Mouse (Mus musculus): Measurements from ENCODE around the gene Ndufa8. TPM values are rescaled to one million over a fixed set of nuclear protein-coding genes. Genes with fewer than 3 reads are reported as not detected.

Ndufa8 gene
- polyA plus RNA-seq, 1 experiment from 2014 or later: 253 TPM

GRCm38 (mm10) chr2:36000390-36000789 is 48.8 kb downstream of the Ndufa8 start:
- Histone ChIP-seq H3K4me2 (ENCODE audit: low read depth, low read length) (no peak overlapping the region), H3K4me1 (ENCODE audit: insufficient read depth) (no peaks in the 10 kb centered on the region), H3K27me3 (ENCODE audit: insufficient read depth, low read length) (no peaks in the 10 kb centered on the region), H3K4me3 (ENCODE audit: low read depth, low read length) (no peak overlapping the region), H3K27ac (ENCODE audit: low read depth) (no peak overlapping the region), H3K9me3 (ENCODE audit: low read length) (no peaks in the 10 kb centered on the region), H3K9ac (replicated peaks) (no peak overlapping the region), H3K36me3 (replicated peaks; ENCODE audit: insufficient read depth, low read length) (no peaks in the 10 kb centered on the region)
- no peak for TF ChIP-seq EP300 (IDR thresholded peaks at IDR 0.05; ENCODE audit: low read depth)
- no peak for TF ChIP-seq CTCF (IDR thresholded peaks at IDR 0.05; ENCODE audit: low read depth)
- ATAC-seq (no peak), DNase-seq (no peak)
- WGBS (ENCODE audit: insufficient replicate concordance): 29% methylated on average over 1 of the region's 1 CpGs

- DNase-seq (no peak), ATAC-seq (no peak)
- no peak for TF ChIP-seq CTCF (IDR thresholded peaks at IDR 0.05; ENCODE audit: low read depth)
- no peak for TF ChIP-seq EP300 (IDR thresholded peaks at IDR 0.05; ENCODE audit: low read depth)
- Histone ChIP-seq H3K9me3 (ENCODE audit: low read length) (no peaks in the 10 kb centered on the region), H3K9ac (replicated peaks) (no peak overlapping the region), H3K4me1 (ENCODE audit: insufficient read depth) (no peaks in the 10 kb centered on the region), H3K27ac (ENCODE audit: low read depth) (no peak overlapping the region), H3K36me3 (replicated peaks; ENCODE audit: insufficient read depth, low read length) (no peaks in the 10 kb centered on the region), H3K4me2 (ENCODE audit: low read depth, low read length) (no peak overlapping the region), H3K27me3 (ENCODE audit: insufficient read depth, low read length) (no peaks in the 10 kb centered on the region), H3K4me3 (ENCODE audit: low read depth, low read length) (no peak overlapping the region)
These were observed 50.0 kb downstream of the Ndufa8 start for GRCm38 (mm10) chr2:35999212-35999611.

DNA sequence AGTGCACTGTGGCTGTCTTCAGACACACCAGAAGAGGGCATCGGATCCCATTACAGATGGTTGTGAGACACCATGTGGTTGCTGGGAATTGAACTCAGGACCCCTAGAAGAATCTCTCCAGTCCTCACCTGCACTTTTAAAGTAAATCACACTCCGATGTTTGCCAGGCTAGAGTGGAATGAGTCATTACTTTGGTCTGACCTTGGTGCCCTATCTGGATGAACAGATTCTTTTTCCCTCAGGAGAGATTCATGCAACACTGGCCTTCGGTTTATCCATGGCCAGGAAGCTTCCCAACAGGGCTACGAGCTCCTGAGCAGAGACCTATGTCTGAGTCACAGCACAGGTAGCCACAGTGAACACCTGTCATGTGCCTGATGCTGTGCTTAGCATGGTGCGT is 50.8 kb downstream of the Ndufa8 start:
- Histone ChIP-seq H3K9ac (replicated peaks) (no peak overlapping the region), H3K27me3 (ENCODE audit: insufficient read depth, low read length) (no peaks in the 10 kb centered on the region), H3K4me1 (ENCODE audit: insufficient read depth) (no peaks in the 10 kb centered on the region), H3K36me3 (replicated peaks; ENCODE audit: insufficient read depth, low read length) (no peaks in the 10 kb centered on the region), H3K27ac (ENCODE audit: low read depth) (no peak overlapping the region), H3K4me3 (ENCODE audit: low read depth, low read length) (no peak overlapping the region), H3K4me2 (ENCODE audit: low read depth, low read length) (no peak overlapping the region), H3K9me3 (ENCODE audit: low read length) (no peaks in the 10 kb centered on the region)
- ATAC-seq (no peak), DNase-seq (no peak)
- WGBS (ENCODE audit: insufficient replicate concordance): 81% methylated on average over 5 of the region's 5 CpGs
- TF ChIP-seq EP300 (IDR thresholded peaks at IDR 0.05; ENCODE audit: low read depth): no peak
- no peak for TF ChIP-seq CTCF (IDR thresholded peaks at IDR 0.05; ENCODE audit: low read depth)

- no peak for ATAC-seq
- no peak for DNase-seq
- no peaks in the 10 kb centered on the region for H3K27me3 ChIP-seq (ENCODE audit: insufficient read depth, low read length)
- 41% methylated on average over 2 of the region's 2 CpGs for WGBS (ENCODE audit: insufficient replicate concordance)
- H3K27ac ChIP-seq (ENCODE audit: low read depth): no peak overlapping the region
- H3K4me1 ChIP-seq (ENCODE audit: insufficient read depth): no peaks in the 10 kb centered on the region
- H3K9ac ChIP-seq (replicated peaks): no peak overlapping the region
- no peak overlapping the region for H3K4me3 ChIP-seq (ENCODE audit: low read depth, low read length)
- TF ChIP-seq EP300 (IDR thresholded peaks at IDR 0.05; ENCODE audit: low read depth) (no peak), CTCF (IDR thresholded peaks at IDR 0.05; ENCODE audit: low read depth) (no peak)
- no peaks in the 10 kb centered on the region for H3K36me3 ChIP-seq (replicated peaks; ENCODE audit: insufficient read depth, low read length)
- H3K4me2 ChIP-seq (ENCODE audit: low read depth, low read length): no peak overlapping the region
- no peaks in the 10 kb centered on the region for H3K9me3 ChIP-seq (ENCODE audit: low read length)
These were observed 52.5 kb downstream of the Ndufa8 start for GRCm38 (mm10) chr2:35996753-35997152.

DNA sequence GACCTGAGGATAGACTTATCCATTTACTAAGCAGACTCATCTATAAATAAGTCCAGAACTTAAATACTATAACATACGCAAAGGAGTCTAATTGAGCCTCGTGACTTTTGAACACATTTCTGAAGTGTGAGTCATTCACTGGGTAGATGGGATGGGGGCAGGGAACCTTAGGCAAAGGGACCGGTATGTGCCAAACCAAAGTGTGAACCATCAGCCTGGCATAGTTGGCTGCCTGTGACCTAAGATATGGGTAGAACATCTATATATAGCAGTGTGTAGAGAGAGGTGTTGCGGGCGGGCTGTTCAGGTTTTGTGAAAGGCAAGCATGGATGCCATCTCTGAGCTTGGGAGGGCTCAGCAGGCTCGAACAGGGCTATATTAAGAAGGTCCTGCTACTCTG is 54.9 kb downstream of the Ndufa8 start:
- H3K27me3 ChIP-seq (ENCODE audit: insufficient read depth, low read length): no peaks in the 10 kb centered on the region
- H3K4me2 ChIP-seq (ENCODE audit: low read depth, low read length): no peak overlapping the region
- no peaks in the 10 kb centered on the region for H3K36me3 ChIP-seq (replicated peaks; ENCODE audit: insufficient read depth, low read length)
- no peak overlapping the region for H3K27ac ChIP-seq (ENCODE audit: low read depth)
- H3K9me3 ChIP-seq (ENCODE audit: low read length): no peaks in the 10 kb centered on the region
- no peak overlapping the region for H3K4me3 ChIP-seq (ENCODE audit: low read depth, low read length)
- no peak overlapping the region for H3K9ac ChIP-seq (replicated peaks)
- H3K4me1 ChIP-seq (ENCODE audit: insufficient read depth): no peaks in the 10 kb centered on the region
- no peak for DNase-seq
- no peak for ATAC-seq
- 71% methylated on average over 6 of the region's 6 CpGs for WGBS (ENCODE audit: insufficient replicate concordance)
- TF ChIP-seq CTCF (IDR thresholded peaks at IDR 0.05; ENCODE audit: low read depth) (no peak), EP300 (IDR thresholded peaks at IDR 0.05; ENCODE audit: low read depth) (no peak)

GRCm38 (mm10) chr2:35993481-35993880 is 55.7 kb downstream of the Ndufa8 start:
- TF ChIP-seq EP300 (IDR thresholded peaks at IDR 0.05; ENCODE audit: low read depth) (no peak), CTCF (IDR thresholded peaks at IDR 0.05; ENCODE audit: low read depth) (no peak)
- ATAC-seq (no peak), DNase-seq (no peak)
- H3K4me3 ChIP-seq (ENCODE audit: low read depth, low read length): no peak overlapping the region
- H3K36me3 ChIP-seq (replicated peaks; ENCODE audit: insufficient read depth, low read length): no peaks in the 10 kb centered on the region
- H3K4me2 ChIP-seq (ENCODE audit: low read depth, low read length): no peak overlapping the region
- no peak overlapping the region for H3K9ac ChIP-seq (replicated peaks)
- no peak overlapping the region for H3K27ac ChIP-seq (ENCODE audit: low read depth)
- no peaks in the 10 kb centered on the region for H3K9me3 ChIP-seq (ENCODE audit: low read length)
- WGBS (ENCODE audit: insufficient replicate concordance): 70% methylated on average over 2 of the region's 2 CpGs
- H3K27me3 ChIP-seq (ENCODE audit: insufficient read depth, low read length): 0 out of 2 replicates have a peak, but pooled peaks cover 1% of the 10 kb centered on the region
- H3K4me1 ChIP-seq (ENCODE audit: insufficient read depth): no peaks in the 10 kb centered on the region

GRCm38 (mm10) chr2:35992259-35992658 is 56.9 kb downstream of the Ndufa8 start:
- DNase-seq (no peak), ATAC-seq (no peak)
- no peak for TF ChIP-seq EP300 (IDR thresholded peaks at IDR 0.05; ENCODE audit: low read depth)
- no peak for TF ChIP-seq CTCF (IDR thresholded peaks at IDR 0.05; ENCODE audit: low read depth)
- Histone ChIP-seq H3K4me1 (ENCODE audit: insufficient read depth) (no peaks in the 10 kb centered on the region), H3K27me3 (ENCODE audit: insufficient read depth, low read length) (0 out of 2 replicates have a peak, but pooled peaks cover 6% of the 10 kb centered on the region), H3K36me3 (replicated peaks; ENCODE audit: insufficient read depth, low read length) (no peaks in the 10 kb centered on the region), H3K4me3 (ENCODE audit: low read depth, low read length) (no peak overlapping the region), H3K9ac (replicated peaks) (no peak overlapping the region), H3K27ac (ENCODE audit: low read depth) (no peak overlapping the region), H3K9me3 (ENCODE audit: low read length) (no peaks in the 10 kb centered on the region), H3K4me2 (ENCODE audit: low read depth, low read length) (no peak overlapping the region)
- whole genome bisulfite sequencing (ENCODE audit: insufficient replicate concordance): 79% methylated on average over 3 of the region's 3 CpGs

Other genes with a start within 250 kb of the Ndufa8 start
- gene Ttll11, start 69.5 kb downstream of the Ndufa8 start, polyA plus RNA-seq (2015; fragmentation: Nextera tagmentation; extraction: Ambion mirVana): 1.1 and 1.7 TPM in 2 replicates
- not detected in 2 replicates for gene Morn5, start 52 bp upstream of the Ndufa8 start, polyA plus RNA-seq (2015; fragmentation: Nextera tagmentation; extraction: Ambion mirVana)
- gene Lhx6, start 56.0 kb upstream of the Ndufa8 start, polyA plus RNA-seq (2015; fragmentation: Nextera tagmentation; extraction: Ambion mirVana): 1.2 and 1.3 TPM in 2 replicates
- gene Mrrf, start 87.0 kb upstream of the Ndufa8 start, polyA plus RNA-seq (2015; fragmentation: Nextera tagmentation; extraction: Ambion mirVana): 11.1 and 14.6 TPM in 2 replicates
- 13.8 and 14.9 TPM in 2 replicates for gene Rbm18, start 87.4 kb upstream of the Ndufa8 start, polyA plus RNA-seq (2015; fragmentation: Nextera tagmentation; extraction: Ambion mirVana)
- gene Ptgs1, start 181.0 kb upstream of the Ndufa8 start, polyA plus RNA-seq (2015; fragmentation: Nextera tagmentation; extraction: Ambion mirVana): 24.7 and 25.3 TPM in 2 replicates